Mouse (Mus musculus): ENCODE data around the gene Klhl26. TPM values are rescaled to one million over a fixed set of nuclear protein-coding genes. Genes with fewer than 3 reads are reported as not detected.
A peak's percentile ranks its signal among the peaks of the same experiment; 100 is the strongest.

Klhl26 gene
- polyA plus RNA-seq, 1 experiment from 2014 or later, result 19.1 TPM

GRCm38 (mm10) chr8:70414310-70414946, 62.3 kb downstream of the Klhl26 start:
- Histone ChIP-seq H3K4me1 (replicated peaks; ENCODE audit: insufficient read depth, low read length) (no peaks in the 10 kb centered on the region; the same call in 1 of the 2 replicates), H3K9me3 (replicated peaks; ENCODE audit: low read length) (no peaks in the 10 kb centered on the region), H3K36me3 (ENCODE audit: insufficient read depth, low read length) (no peaks in the 10 kb centered on the region), H3K27me3 (ENCODE audit: insufficient read depth, low read length) (no peaks in the 10 kb centered on the region), H3K9ac (ENCODE audit: low read depth, low read length) (no peak overlapping the region), H3K4me3 (replicated peaks; ENCODE audit: low read depth, low read length) (no peak overlapping the region), H3K4me2 (ENCODE audit: low read length) (no peak overlapping the region), H3K27ac (no peak overlapping the region)
- ATAC-seq (replicated peaks; ENCODE audit: low FRiP score, low read depth), result no peak
- TF ChIP-seq CTCF (IDR thresholded peaks at IDR 0.05; ENCODE audit: low read depth), result no peak
- no peak for DNase-seq (ENCODE audit: low spot score)
- WGBS, result 82% methylated on average over 6 of the region's 6 CpGs

- 86% methylated on average over 5 of the region's 5 CpGs for WGBS
- no peak overlapping the region for H3K27ac ChIP-seq
- TF ChIP-seq CTCF (IDR thresholded peaks at IDR 0.05; ENCODE audit: low read depth), result no peak
Measured at GRCm38 (mm10) chr8:70410281-70410680, 66.5 kb downstream of the Klhl26 start.

GRCm38 (mm10) chr8:70409455-70409871, 67.3 kb downstream of the Klhl26 start:
- H3K4me3 ChIP-seq (replicated peaks; ENCODE audit: low read depth, low read length), result no peak overlapping the region
- no peaks in the 10 kb centered on the region for H3K27me3 ChIP-seq (ENCODE audit: insufficient read depth, low read length)
- H3K27ac ChIP-seq, result peak overlapping the region; percentile 19; the same call in 1 of the 2 replicates
- no peak overlapping the region for H3K9ac ChIP-seq (ENCODE audit: low read depth, low read length)
- no peaks in the 10 kb centered on the region; the same call in none of the 2 replicates for H3K4me1 ChIP-seq (replicated peaks; ENCODE audit: insufficient read depth, low read length)
- ATAC-seq (replicated peaks; ENCODE audit: low FRiP score, low read depth) (no peak), DNase-seq (ENCODE audit: low spot score) (no peak)
- 41% methylated on average over 9 of the region's 9 CpGs for WGBS
- H3K4me2 ChIP-seq (ENCODE audit: low read length), result no peak overlapping the region
- no peaks in the 10 kb centered on the region for H3K9me3 ChIP-seq (replicated peaks; ENCODE audit: low read length)
- TF ChIP-seq CTCF (IDR thresholded peaks at IDR 0.05; ENCODE audit: low read depth), result no peak
- no peaks in the 10 kb centered on the region for H3K36me3 ChIP-seq (ENCODE audit: insufficient read depth, low read length)

More at GRCm38 (mm10) chr8:70410281-70410680, 66.5 kb downstream of the Klhl26 start:
- DNase-seq (ENCODE audit: low spot score) (no peak), ATAC-seq (replicated peaks; ENCODE audit: low FRiP score, low read depth) (no peak)
- Histone ChIP-seq H3K27me3 (ENCODE audit: insufficient read depth, low read length) (no peaks in the 10 kb centered on the region), H3K4me3 (replicated peaks; ENCODE audit: low read depth, low read length) (no peak overlapping the region), H3K4me2 (ENCODE audit: low read length) (no peak overlapping the region), H3K9me3 (replicated peaks; ENCODE audit: low read length) (no peaks in the 10 kb centered on the region), H3K4me1 (replicated peaks; ENCODE audit: insufficient read depth, low read length) (no peaks in the 10 kb centered on the region; the same call in none of the 2 replicates), H3K9ac (ENCODE audit: low read depth, low read length) (no peak overlapping the region), H3K36me3 (ENCODE audit: insufficient read depth, low read length) (no peaks in the 10 kb centered on the region)

- H3K4me2 ChIP-seq (ENCODE audit: low read length), result no peak overlapping the region
- H3K4me3 ChIP-seq (replicated peaks; ENCODE audit: low read depth, low read length), result no peak overlapping the region
- 85% methylated on average over 10 of the region's 10 CpGs for WGBS
- no peaks in the 10 kb centered on the region for H3K36me3 ChIP-seq (ENCODE audit: insufficient read depth, low read length)
- no peak for ATAC-seq (replicated peaks; ENCODE audit: low FRiP score, low read depth)
- TF ChIP-seq CTCF (IDR thresholded peaks at IDR 0.05; ENCODE audit: low read depth), result no peak
- peak overlapping the region; percentile 19; the same call in 1 of the 2 replicates for H3K27ac ChIP-seq
- no peak overlapping the region for H3K9ac ChIP-seq (ENCODE audit: low read depth, low read length)
- no peaks in the 10 kb centered on the region for H3K9me3 ChIP-seq (replicated peaks; ENCODE audit: low read length)
- no peaks in the 10 kb centered on the region; the same call in none of the 2 replicates for H3K4me1 ChIP-seq (replicated peaks; ENCODE audit: insufficient read depth, low read length)
- DNase-seq (ENCODE audit: low spot score), result no peak
- no peaks in the 10 kb centered on the region for H3K27me3 ChIP-seq (ENCODE audit: insufficient read depth, low read length)
Measured at GRCm38 (mm10) chr8:70409019-70409418, 67.7 kb downstream of the Klhl26 start.

GRCm38 (mm10) chr8:70408301-70408700, 68.5 kb downstream of the Klhl26 start:
- WGBS, result 43% methylated on average over 6 of the region's 6 CpGs
- H3K9ac ChIP-seq (ENCODE audit: low read depth, low read length), result 0 out of 2 replicates have a peak overlapping the region, but pooled peaks have one; percentile 8
- no peaks in the 10 kb centered on the region for H3K36me3 ChIP-seq (ENCODE audit: insufficient read depth, low read length)
- ATAC-seq (replicated peaks; ENCODE audit: low FRiP score, low read depth) (no peak), DNase-seq (ENCODE audit: low spot score) (no peak)
- TF ChIP-seq CTCF (IDR thresholded peaks at IDR 0.05; ENCODE audit: low read depth), result no peak
- 0 out of 2 replicates have a peak overlapping the region, but pooled peaks have one; percentile 19 for H3K27ac ChIP-seq
- H3K4me2 ChIP-seq (ENCODE audit: low read length), result no peak overlapping the region
- no peaks in the 10 kb centered on the region for H3K27me3 ChIP-seq (ENCODE audit: insufficient read depth, low read length)
- H3K4me3 ChIP-seq (replicated peaks; ENCODE audit: low read depth, low read length), result no peak overlapping the region
- H3K9me3 ChIP-seq (replicated peaks; ENCODE audit: low read length), result no peaks in the 10 kb centered on the region
- no peaks in the 10 kb centered on the region; the same call in none of the 2 replicates for H3K4me1 ChIP-seq (replicated peaks; ENCODE audit: insufficient read depth, low read length)

GRCm38 (mm10) chr8:70406427-70407069, 70.2 kb downstream of the Klhl26 start:
- H3K27me3 ChIP-seq (ENCODE audit: insufficient read depth, low read length), result no peaks in the 10 kb centered on the region
- no peaks in the 10 kb centered on the region for H3K9me3 ChIP-seq (replicated peaks; ENCODE audit: low read length)
- H3K9ac ChIP-seq (ENCODE audit: low read depth, low read length), result no peak overlapping the region
- H3K4me2 ChIP-seq (ENCODE audit: low read length), result no peak overlapping the region
- no peak overlapping the region for H3K4me3 ChIP-seq (replicated peaks; ENCODE audit: low read depth, low read length)
- DNase-seq (ENCODE audit: low spot score) (peak; percentile 37), ATAC-seq (replicated peaks; ENCODE audit: low FRiP score, low read depth) (peak; percentile 80)
- WGBS, result 72% methylated on average over 11 of the region's 11 CpGs
- no peaks in the 10 kb centered on the region for H3K36me3 ChIP-seq (ENCODE audit: insufficient read depth, low read length)
- H3K4me1 ChIP-seq (replicated peaks; ENCODE audit: insufficient read depth, low read length), result no peaks in the 10 kb centered on the region; the same call in none of the 2 replicates
- H3K27ac ChIP-seq, result no peak overlapping the region
- no peak for TF ChIP-seq CTCF (IDR thresholded peaks at IDR 0.05; ENCODE audit: low read depth)
